Mouse (Mus musculus) ES-E14 (cell line): ENCODE data around the gene Pip4k2b. TPM values are rescaled to one million over a fixed set of nuclear protein-coding genes. Genes with fewer than 3 reads are reported as not detected.

Experiments used
- DNase-seq: peaks from one replicate; pipeline ENCODE4 v3.0.0-alpha.2; 2013; ENCODE audit warnings: low read depth, low spot score
- H3K27ac ChIP-seq: 2 replicates; pipeline ENCODE4 v1.5.1; 2012; ENCODE audit warnings: low read depth, mild to moderate bottlenecking, low read length, moderate library complexity, mixed read lengths; ENCODE audit not compliant: poor library complexity, insufficient read depth, severe bottlenecking
- H3K36me3 ChIP-seq: 2 replicates; pipeline ENCODE4 v1.6.1; 2012; ENCODE audit warnings: mild to moderate bottlenecking, low read length, moderate library complexity, mixed read lengths; ENCODE audit not compliant: control insufficient read depth, poor library complexity, insufficient read depth, severe bottlenecking
- H3K4me1 ChIP-seq, 2 experiments: fragments of 150-350 bp in 1 of 2; sonication (generic) in 1 of 2; 2 replicates each; pipeline ENCODE4 v1.6.1; 2012; ENCODE audit warnings: low read length in 2 of 2, mild to moderate bottlenecking in 1 of 2, mixed read lengths in 1 of 2; ENCODE audit not compliant: control insufficient read depth in 2 of 2, insufficient read depth in 2 of 2, poor library complexity in 1 of 2
- H3K4me3 ChIP-seq, 2 experiments: fragments of 150-350 bp in 1 of 2; sonication (generic) in 1 of 2; 2 replicates each; pipeline ENCODE4 v1.5.1; 2012; ENCODE audit warnings: low read length in 2 of 2, low read depth in 1 of 2, mild to moderate bottlenecking in 1 of 2, mixed read lengths in 1 of 2; ENCODE audit not compliant: insufficient read depth in 1 of 2, poor library complexity in 1 of 2, severe bottlenecking in 1 of 2
- H3K9ac ChIP-seq: 2 replicates; pipeline ENCODE4 v1.6.1; 2012; ENCODE audit warnings: low read depth, mild to moderate bottlenecking, low read length, mixed read lengths; ENCODE audit not compliant: poor library complexity, insufficient read depth, severe bottlenecking
- H3K9me3 ChIP-seq: fragments of 150-350 bp; sonication (generic); 2 replicates; pipeline ENCODE4 v1.6.1; 2012; ENCODE audit warnings: low read depth, mild to moderate bottlenecking, low read length; ENCODE audit not compliant: control insufficient read depth, insufficient read depth
- CHD2 ChIP-seq: IDR thresholded peaks from 2 replicates; pipeline ENCODE4 v1.6.1; 2014; ENCODE audit warnings: mild to moderate bottlenecking, low read depth, low read length, inconsistent platforms
- HCFC1 ChIP-seq: IDR thresholded peaks from 2 replicates; pipeline ENCODE4 v1.6.1; 2012; ENCODE audit warnings: low read length, inconsistent platforms, borderline replicate concordance; ENCODE audit not compliant: insufficient read depth
- MAFK ChIP-seq: IDR thresholded peaks from 2 replicates; pipeline ENCODE4 v1.6.1; 2014; ENCODE audit warnings: mild to moderate bottlenecking, low read depth, low read length, inconsistent platforms; ENCODE audit not compliant: insufficient read depth
- ZC3H11A ChIP-seq: IDR thresholded peaks from 2 replicates; pipeline ENCODE4 v1.6.1; 2012; ENCODE audit warnings: low read depth, mild to moderate bottlenecking, inconsistent platforms, low read length, borderline replicate concordance
- ZNF384 ChIP-seq: IDR thresholded peaks from 2 replicates; pipeline ENCODE4 v1.6.1; 2012; ENCODE audit warnings: low read depth, low read length, inconsistent platforms
- in situ Hi-C, 2 experiments: fragments of 600-800 bp; cut with MboI; formaldehyde crosslinking; loops; one replicate each; pipeline ENCODE4 v1.15.1; 2025; ENCODE audit warnings: low sequenced_read_pairs in 2 of 2, inconsistent platforms in 1 of 2; ENCODE audit not compliant: unreplicated experiment in 2 of 2
- total RNA-seq: library from RNA; depleted of rRNA; stranded (reverse); fragments of 300-350 nt; gene quantifications from 2 replicates; pipeline ENCODE4 v1.2.3, GENCODE M21; 2012

Pip4k2b gene
- total RNA-seq, 1 experiment, result 31.3 TPM

DNA sequence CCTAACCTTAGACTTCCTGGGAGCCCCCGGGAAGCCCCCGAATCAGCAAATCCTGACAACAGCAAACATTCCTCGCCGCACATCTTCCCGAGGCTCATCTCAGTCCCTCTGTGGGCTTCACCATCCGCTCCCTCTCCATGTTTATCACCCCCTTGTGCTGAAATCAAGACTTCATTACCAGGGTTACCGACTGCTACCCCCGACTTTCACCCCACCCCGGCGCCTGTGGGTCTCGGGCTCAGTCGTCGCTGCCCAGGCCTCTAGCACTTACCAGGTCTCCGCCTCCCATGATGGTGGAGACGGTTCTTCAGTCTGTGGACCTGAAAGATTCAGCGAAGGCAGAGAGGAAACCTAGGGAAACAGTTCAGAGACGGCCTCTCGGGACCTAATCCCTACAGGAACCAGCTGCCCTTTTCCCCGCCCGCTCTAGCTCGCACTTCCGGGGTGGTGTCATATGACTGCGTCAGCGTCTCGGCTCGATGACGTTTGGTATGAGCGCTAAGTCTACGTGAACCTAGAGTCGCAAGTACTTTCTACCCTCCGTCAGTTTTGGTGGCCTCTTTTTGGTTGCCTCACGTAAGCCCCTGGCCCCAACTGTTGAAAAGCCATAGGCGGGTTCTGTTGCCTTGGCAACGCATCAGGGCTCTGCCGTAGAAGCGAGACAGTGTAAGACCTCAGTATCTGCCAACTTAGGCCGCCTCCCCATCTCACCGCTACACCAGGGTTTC lies 21.8 kb upstream of the Pip4k2b start, which contains the start of gene Cwc25:
TSS of gene Cwc25 (minus strand) at position 403 of the 728 bp plus-strand sequence.
- in situ Hi-C loops, result no loop called here
- peak within 1 kb of the TSS; percentile 34; the same call in 1 of the 2 replicates for H3K27ac ChIP-seq
- H3K4me3 ChIP-seq, result peak within 1 kb of the TSS; percentile 80 to 87
- TF ChIP-seq MAFK (no peak), HCFC1 (peak; percentile 88)
- peak within 1 kb of the TSS; percentile 87 for H3K9ac ChIP-seq
- no peaks in the 10 kb centered on the region for H3K9me3 ChIP-seq
- peaks cover 0 to 8% of the 10 kb centered on the region in 2 experiments; a peak in 2 of 4 replicates for H3K4me1 ChIP-seq
- H3K36me3 ChIP-seq, result peaks cover 17% of the 10 kb centered on the region; the same call in 1 of the 2 replicates
- DNase-seq, result peak; percentile 95

DNA sequence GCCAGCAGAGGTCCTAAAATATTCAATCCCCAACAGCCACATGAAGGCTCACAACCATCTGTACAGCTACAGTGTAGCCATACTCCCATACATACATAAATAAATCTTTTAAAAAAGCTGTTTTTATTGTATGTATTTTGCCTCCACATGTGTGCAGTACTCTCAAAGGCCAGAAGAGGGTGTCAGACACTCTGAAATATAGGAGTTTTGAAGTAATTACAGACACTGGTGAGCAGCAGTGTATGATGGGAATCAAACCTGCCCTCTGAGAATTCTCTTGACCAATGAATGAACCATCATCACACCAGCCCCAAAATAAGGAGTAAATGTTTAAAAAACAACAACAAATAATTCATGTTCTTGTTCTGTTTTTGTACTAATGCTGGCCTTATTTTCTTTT lies 17.1 kb upstream of the Pip4k2b start:
- Histone ChIP-seq H3K9me3 (no peaks in the 10 kb centered on the region), H3K36me3 (peaks cover 25% of the 10 kb centered on the region), H3K4me3 (no peak overlapping the region), H3K27ac (no peak overlapping the region), H3K9ac (no peak overlapping the region), H3K4me1 (peaks cover 0 to 8% of the 10 kb centered on the region in 2 experiments; a peak in 2 of 4 replicates)
- no peak for DNase-seq
- in situ Hi-C loops, result no loop called here
- TF ChIP-seq ZC3H11A (no peak), CHD2 (no peak), ZNF384 (no peak), MAFK (no peak), HCFC1 (no peak)

DNA sequence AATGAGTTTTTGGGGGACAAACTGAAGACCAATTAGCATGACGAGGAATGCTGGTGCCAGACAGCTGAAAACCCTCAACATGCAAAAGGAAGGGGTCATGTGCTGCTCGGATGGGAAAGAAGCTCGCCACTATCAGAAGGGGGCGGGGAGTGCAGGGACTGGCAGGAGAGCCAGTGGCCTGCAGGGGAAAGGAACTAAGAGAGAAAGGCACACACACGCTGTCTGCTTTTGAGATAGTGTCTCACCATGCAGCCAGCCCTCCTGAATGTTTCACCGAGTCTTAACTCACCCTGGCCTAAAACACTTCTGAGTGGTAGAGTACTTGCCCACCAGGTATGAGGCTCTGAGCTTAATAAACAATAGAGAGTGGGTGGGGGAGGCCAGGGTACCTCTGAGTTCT lies 14.4 kb upstream of the Pip4k2b start:
- no peak overlapping the region for H3K4me3 ChIP-seq
- H3K9me3 ChIP-seq, result no peaks in the 10 kb centered on the region
- no peak for TF ChIP-seq ZNF384
- TF ChIP-seq CHD2, result no peak
- no peak for TF ChIP-seq HCFC1
- no peak for TF ChIP-seq ZC3H11A
- TF ChIP-seq MAFK, result no peak
- H3K36me3 ChIP-seq, result peaks cover 30% of the 10 kb centered on the region
- no peak overlapping the region for H3K9ac ChIP-seq
- H3K4me1 ChIP-seq, result peaks cover 0 to 4% of the 10 kb centered on the region in 2 experiments; a peak in 1 of 4 replicates
- DNase-seq, result no peak
- in situ Hi-C loops, result no loop called here
- no peak overlapping the region for H3K27ac ChIP-seq

DNA sequence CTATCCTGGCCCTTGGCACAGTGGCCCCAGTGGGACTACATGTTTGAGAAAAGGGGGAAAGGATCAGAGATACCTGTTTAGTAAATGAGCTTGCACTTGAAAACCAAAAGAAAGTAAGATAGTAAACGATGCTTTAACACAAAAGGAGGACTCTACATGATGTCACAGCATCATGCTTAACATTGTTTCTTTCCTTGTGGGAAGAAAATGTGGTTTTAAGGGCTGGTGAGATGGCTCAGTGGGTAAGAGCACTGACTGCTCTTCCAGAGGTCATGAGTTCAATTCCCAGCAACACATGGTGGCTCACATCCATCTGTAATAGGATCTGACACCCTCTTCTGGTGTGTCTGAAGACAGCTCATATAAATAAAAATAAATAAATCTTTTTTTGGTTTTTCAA lies 13.6 kb upstream of the Pip4k2b start:
- no peak overlapping the region for H3K9ac ChIP-seq
- H3K27ac ChIP-seq, result no peak overlapping the region
- H3K36me3 ChIP-seq, result peaks cover 36% of the 10 kb centered on the region
- H3K4me3 ChIP-seq, result no peak overlapping the region
- in situ Hi-C loops, result no loop called here
- TF ChIP-seq CHD2, result no peak
- no peak for TF ChIP-seq HCFC1
- no peak for TF ChIP-seq ZC3H11A
- TF ChIP-seq ZNF384, result no peak
- TF ChIP-seq MAFK, result no peak
- H3K9me3 ChIP-seq, result no peaks in the 10 kb centered on the region
- DNase-seq, result no peak
- H3K4me1 ChIP-seq, result peaks cover 0 to 4% of the 10 kb centered on the region in 2 experiments; a peak in 1 of 4 replicates

DNA sequence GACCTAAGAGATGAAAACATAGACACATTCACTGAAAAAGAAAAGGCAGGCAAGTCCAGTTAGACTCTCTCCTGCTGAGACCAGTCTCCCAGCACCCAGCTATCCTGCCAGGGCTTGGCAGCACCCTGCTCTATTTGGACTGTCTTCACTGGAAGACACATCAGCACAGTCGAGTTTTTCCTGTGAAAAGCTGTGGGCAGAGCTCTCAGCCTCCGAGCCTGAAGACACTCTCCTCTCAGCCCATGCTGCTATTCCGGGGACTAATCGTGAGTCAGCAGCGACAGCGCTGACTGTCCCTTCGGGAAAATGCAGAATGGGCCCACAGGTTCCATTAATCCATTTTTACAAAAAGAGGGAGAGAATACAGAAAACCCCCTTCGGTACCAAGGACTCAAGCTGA lies 8.8 kb upstream of the Pip4k2b start:
- Histone ChIP-seq H3K4me1 (peaks cover 0 to 2% of the 10 kb centered on the region in 2 experiments; a peak in 1 of 4 replicates), H3K36me3 (peaks cover 49% of the 10 kb centered on the region), H3K9ac (no peak overlapping the region), H3K9me3 (no peaks in the 10 kb centered on the region), H3K4me3 (no peak overlapping the region), H3K27ac (no peak overlapping the region; the same call in 1 of the 2 replicates)
- in situ Hi-C loops, result no loop called here
- DNase-seq, result no peak
- TF ChIP-seq MAFK, result no peak
